Mouse (Mus musculus): ENCODE results near the gene Rbpj. TPM values are rescaled to one million over a fixed set of nuclear protein-coding genes. Genes with fewer than 3 reads are reported as not detected.

Gene Rbpj
- total RNA-seq, 1 experiment from 2014 or later: 30.1 TPM

DNA sequence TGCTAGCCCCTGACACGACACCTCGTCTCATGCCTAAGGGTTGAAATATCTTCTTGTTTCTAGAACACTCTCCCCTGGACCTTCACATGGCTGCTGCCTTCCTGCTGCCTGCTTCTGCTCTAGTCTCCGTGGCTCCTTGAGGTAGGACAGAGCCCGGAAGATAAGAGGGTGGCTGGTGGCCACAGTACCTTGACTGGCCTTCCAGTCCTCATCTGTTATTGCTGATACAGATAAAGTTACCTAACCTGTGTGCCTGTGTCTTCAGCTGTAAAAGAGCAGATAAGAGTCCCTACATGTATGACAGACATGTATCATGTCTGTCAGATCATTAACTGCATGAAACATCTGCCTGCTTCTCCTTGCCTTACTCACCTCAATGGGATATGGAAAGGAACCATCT is 219.7 kb downstream of the Rbpj start:
- no peak for ATAC-seq (ENCODE audit: extremely low read depth, insufficient number of reproducible peaks, low FRiP score, poor library complexity, severe bottlenecking)

DNA sequence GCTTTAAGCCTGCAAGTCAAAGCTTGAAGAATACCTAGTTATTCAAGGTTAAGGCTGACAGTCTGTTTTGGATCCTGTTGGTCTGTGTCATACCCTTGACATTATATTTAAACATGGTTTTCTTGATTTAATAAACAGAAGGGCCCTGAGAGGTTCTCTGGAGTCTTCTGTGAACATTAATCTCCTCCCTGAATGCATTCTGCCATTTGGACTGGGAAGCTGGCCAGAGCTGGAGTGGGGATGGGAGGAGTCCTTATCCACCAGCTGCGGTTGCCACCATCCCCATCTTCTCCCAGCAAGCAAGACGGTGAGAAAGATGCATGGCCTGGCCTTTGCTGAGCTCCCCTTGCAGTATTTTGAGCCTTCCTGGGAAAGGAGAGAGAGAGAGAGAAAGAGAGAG is 220.4 kb downstream of the Rbpj start:
- ATAC-seq (ENCODE audit: extremely low read depth, insufficient number of reproducible peaks, low FRiP score, poor library complexity, severe bottlenecking): no peak

DNA sequence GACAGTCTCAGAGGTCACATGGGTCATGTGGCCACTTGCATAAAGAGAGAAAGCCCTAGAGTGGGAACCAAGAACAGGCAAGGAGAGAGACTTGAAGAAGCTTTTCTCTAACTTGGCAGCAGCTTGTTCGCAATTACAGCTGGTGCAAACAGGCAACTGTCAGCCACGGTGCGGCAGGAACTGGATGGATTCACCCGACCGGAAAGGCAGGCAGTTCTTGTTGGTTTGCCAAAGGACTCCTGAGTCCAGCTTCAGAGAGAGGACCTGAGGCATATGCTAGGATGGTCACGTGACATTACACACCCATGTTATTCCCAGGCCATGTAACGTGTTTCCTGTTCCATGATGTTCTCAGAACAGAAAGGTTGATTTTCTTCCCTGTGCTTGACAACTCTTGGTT is 222.4 kb downstream of the Rbpj start:
- ATAC-seq (ENCODE audit: extremely low read depth, insufficient number of reproducible peaks, low FRiP score, poor library complexity, severe bottlenecking): no peak

DNA sequence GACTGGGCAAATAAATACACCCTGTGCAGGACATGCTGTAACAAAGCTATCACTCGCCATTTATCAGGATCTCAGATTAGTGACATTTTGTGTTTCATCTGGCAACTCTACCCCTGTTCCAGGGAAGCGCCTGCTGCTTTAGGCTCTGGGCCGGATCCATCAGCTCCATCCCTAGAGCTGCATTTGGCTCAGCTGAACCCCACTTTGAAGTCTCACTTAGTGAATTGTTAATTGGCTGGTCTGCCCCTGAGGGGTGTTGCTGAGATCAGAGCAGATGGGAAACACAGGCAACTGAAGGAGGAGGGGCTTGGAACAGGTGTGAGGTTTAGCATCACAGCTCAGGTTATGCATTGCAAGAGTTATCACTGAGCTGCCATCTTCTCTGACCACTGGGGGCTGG is 225.6 kb downstream of the Rbpj start:
- no peak for ATAC-seq (ENCODE audit: extremely low read depth, insufficient number of reproducible peaks, low FRiP score, poor library complexity, severe bottlenecking)

DNA sequence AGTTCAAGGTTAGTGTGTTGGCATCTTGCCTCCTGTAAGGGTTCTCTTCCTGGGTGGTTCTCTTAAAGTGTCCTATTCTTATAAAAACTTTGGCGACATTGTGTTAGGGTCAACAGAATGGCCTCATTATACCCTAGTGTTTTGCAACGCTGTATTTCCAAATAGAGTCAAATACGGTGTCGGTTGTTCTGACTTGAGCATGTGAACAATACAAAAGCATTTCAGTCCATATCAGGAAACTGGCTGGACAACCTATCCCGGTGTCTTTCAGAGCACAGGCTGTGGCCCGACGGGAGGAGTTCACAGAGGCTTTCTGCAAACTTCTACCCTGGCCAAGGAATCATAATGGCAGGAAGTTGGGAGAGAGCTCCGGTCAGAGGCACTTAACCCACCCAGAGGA is 226.1 kb downstream of the Rbpj start:
- ATAC-seq (ENCODE audit: extremely low read depth, insufficient number of reproducible peaks, low FRiP score, poor library complexity, severe bottlenecking): no peak

DNA sequence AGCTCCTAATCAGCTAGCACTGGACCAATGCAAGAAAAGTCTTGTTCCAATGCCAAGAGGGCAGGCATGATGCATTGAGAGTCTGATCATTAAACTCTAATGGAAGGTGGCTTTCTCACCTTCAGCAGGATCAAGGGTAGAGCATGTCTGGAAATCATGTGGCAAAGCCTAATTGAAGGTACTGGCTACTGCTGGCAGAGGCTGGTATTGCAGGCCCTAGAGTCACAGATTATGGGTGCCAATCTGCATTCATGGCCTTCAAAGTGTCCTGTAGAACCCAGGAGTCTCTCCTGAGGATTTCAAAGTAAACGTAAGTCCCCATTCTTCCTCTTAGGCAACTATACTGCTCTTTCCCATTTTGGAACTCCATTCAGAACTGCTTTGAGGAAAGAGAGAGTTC is 226.7 kb downstream of the Rbpj start:
- ATAC-seq (ENCODE audit: extremely low read depth, insufficient number of reproducible peaks, low FRiP score, poor library complexity, severe bottlenecking): no peak

DNA sequence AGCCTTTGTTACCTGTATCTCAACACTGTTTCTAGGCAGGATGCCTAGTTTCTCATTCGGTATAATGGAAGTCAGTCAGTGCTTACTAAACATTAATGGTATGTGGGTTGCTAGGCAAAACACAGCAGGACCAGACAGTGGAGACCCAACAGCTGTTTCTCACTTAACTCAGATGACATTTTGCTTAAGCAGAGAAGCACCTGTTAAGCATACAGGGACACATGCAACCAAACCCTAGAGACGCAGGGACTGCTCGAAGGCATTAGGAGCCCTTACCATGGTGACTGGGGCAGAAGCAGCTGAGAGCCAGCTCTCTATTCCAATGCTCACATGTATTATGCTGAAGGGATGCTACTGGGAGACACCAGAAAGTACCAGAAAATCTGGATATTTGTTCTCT is 230.7 kb downstream of the Rbpj start:
- no peak for ATAC-seq (ENCODE audit: extremely low read depth, insufficient number of reproducible peaks, low FRiP score, poor library complexity, severe bottlenecking)

DNA sequence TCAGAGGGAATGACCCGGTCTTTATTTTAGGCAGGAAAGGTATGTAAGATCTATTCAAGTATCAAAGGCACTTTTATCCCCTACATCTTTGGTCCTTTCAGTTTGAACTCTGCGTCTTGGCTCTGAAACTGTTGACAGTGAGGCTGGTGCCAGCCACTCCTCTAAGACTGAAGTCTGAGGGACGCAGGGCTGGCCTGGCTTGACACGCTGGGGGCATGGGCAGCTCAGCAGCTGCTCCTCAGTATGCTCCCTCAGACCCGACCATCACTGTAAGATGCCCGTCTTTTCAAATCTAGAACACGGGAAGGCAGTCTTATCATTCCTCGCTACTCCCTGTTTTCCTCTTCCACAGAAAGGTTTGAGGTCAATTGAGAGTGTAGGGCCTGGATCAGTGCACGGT is 231.8 kb downstream of the Rbpj start:
- ATAC-seq (ENCODE audit: extremely low read depth, insufficient number of reproducible peaks, low FRiP score, poor library complexity, severe bottlenecking): no peak

DNA sequence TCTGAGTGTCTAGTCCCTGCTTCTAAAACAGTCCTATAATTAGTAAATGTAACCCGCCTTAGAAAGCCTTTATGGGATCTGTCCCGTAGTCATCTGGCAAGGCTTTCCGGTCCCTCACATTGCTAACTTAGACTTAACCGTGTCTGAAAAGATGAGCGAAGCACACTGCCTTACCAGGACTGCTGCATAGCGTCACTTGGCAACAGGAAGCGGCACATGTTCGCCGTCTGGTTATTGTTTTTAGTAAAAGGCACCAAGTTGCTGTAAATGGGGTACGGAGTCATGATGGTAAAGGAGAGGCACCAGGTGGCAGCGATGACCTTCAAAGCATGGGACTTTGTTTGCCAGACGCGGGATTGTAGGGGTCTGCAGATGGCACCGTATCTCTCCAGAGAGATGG is 236.7 kb downstream of the Rbpj start:
- no peak for ATAC-seq (ENCODE audit: extremely low read depth, insufficient number of reproducible peaks, low FRiP score, poor library complexity, severe bottlenecking)

Other genes with a start within 250 kb of the Rbpj start
- 31.4 and 35.5 TPM in 2 replicates for gene Smim20, start 199.1 kb upstream of the Rbpj start, total RNA-seq (2017)
- gene Cckar, start 241.6 kb downstream of the Rbpj start, total RNA-seq (2017): not detected in 2 replicates